Mouse (Mus musculus) Muller cell, postnatal 12 days (primary cell): ENCODE measurements at regions not wholly inside any gene's neighbourhood (a gene's known extent, or its start where the extent isn't known, plus 50 kb on each side); places are given as distances from the start of the nearest gene placed in this dataset.
A peak's percentile ranks its signal among the peaks of the same experiment; 100 is the strongest.
"Not testable (repeated sequence)": the region's sequence is repeated elsewhere in the genome, so short reads cannot be mapped to it uniquely, and the experiment has no call there.

Experiments
- DNase-seq: peaks from one replicate; pipeline ENCODE4 v3.0.0-alpha.2; 2015; ENCODE audit errors: inconsistent ontology term

DNA sequence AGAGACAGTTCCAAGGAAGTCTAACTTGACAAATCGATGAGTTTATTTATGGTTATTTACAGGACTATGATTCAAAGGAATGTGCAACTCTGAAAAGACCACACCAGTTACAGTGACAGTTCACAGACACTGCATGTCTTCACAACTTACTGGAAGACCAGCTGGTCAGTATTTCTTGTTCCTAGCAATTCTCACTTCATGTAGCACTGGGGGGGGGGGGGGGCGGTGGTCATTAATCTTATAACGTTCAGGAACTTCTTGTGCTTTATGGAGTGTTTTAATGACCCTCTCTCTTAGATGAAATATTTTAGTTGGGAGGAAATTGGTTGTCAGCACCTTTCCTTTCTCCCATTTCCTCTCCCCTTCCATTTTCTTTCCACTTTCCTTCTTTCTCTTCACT is 1752.1 kb upstream of the Cntnap5a start:
- no peak for DNase-seq

DNA sequence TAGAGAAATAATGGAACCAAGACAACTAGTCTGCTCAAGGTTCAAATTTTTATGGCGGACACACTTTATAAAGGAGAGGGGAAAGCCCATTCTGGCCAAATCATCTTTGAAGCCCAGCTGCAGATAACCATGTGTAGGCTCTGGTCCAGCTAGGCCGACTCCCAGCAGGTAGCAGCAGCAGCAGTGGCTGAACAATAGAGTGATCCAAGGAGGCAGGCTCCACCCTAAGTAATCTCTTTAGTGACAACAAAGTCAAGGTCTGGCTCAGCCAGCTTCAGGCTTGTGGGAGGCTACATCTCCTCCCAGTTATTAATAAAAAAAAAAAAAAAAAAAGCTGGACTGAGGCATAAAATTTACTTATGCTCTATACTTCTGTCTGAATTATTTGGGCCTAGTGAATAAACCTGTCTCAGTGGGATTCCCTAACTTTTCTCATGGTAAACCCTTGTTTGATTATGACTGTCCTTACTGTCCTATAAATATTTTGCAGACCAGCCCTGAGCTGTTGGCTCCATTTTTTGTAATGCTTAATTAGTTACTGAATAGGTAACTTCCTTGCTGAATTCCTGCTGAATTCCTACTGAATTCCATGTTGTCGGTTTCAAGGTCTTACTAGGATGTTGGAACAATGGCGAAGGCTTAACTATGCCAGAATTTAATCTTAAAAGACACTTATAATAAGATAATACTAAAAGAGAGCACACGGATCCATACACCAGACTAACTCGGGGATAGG is 1726.4 kb upstream of the Cntnap5a start:
- no peak for DNase-seq

DNA sequence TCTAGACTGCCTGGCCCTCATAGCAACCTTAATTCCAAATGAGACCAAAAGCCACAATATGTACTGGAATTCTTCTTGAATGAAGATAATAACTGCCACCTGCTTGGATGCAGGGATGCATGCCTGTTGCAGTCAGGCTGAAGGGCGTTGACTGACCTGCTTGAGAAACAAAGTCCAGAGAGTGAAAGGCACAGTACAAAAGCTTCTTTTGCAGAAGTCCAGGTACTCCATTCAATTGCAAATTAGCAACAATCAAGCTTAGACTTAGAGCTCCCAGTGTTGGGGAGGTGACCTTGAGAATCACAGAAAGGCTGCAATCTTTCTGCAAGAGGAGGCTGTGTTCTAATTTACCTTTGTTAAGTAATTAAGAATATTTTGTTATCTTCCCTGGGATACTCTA is 1725.3 kb upstream of the Cntnap5a start:
- not testable (repeated sequence) for DNase-seq

DNA sequence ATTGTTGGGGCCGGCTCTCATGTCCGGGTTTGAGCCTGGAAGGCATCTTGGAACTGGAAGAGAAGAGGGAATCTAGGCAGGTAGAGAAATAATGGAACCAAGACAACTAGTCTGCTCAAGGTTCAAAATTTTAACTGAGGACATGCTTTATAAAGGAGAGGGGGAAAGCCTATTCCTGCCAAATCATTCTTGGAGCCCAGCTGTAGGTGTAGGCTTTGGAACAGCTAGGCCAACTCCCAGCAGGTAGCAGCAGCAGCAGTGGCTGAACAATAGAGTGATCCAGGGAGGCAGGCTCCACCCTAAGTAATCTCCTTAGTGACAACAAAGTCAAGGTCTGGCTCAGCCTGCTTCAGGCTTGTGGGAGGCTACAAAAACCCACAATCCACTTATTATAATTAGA is 1720.6 kb upstream of the Cntnap5a start:
- DNase-seq, result not testable (repeated sequence)

DNA sequence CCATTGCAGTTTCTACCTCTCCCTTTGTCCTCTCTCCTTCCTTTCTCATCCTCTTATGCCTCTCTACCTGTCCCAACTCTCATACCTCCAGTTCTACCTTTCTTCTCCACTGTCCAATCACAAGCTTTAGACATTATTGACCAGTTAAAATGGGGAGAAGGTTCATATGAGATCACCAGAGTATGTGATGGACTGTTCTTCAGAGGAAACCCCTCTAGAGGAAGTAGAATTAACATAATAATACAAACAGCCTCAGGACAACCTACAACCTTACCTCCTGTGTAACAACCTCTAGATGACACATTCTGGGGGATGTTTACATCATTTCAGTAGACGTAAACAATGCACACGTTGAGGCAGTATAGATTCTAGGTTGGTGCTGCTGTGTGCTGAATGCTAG is 1720.1 kb upstream of the Cntnap5a start:
- no peak for DNase-seq

DNA sequence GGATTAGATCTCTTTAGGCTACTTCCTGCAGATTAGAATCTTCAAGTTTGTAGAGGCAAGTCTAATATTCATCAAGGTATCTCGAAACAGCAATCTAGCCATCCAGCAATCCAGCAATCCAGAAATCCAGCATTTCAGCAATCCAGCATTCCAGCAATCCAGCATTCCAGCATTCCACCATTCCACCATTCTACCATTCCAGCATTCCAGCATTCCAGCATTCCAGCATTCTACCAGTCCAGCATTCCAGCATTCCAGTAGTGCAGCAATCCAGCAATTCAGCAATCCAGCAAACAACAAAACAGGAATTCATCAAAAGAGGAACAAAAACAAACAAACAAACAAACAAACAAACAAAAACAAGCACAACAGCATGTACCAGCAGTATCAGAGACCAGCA is 1713.9 kb upstream of the Cntnap5a start:
- DNase-seq, result peak; percentile 24

DNA sequence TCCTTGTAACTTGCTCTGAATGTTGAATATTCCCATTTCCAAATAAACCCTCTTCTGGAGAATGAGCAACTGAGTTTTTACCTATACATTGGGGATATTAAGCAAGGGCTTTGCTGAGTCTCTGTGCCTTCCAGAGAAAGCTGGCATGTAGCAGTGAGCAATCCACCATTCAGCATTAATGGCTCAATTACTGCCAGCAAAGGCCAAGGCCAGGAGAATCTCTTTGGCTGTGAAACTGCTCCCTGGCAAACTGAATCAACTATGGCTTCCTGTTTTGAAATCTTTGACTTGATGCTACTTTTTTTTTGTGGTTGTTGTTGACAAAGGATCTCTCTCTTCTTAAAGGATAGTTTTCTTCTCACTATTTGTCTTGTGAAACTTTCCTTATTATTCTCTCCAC is 1704.4 kb upstream of the Cntnap5a start:
- no peak for DNase-seq

DNA sequence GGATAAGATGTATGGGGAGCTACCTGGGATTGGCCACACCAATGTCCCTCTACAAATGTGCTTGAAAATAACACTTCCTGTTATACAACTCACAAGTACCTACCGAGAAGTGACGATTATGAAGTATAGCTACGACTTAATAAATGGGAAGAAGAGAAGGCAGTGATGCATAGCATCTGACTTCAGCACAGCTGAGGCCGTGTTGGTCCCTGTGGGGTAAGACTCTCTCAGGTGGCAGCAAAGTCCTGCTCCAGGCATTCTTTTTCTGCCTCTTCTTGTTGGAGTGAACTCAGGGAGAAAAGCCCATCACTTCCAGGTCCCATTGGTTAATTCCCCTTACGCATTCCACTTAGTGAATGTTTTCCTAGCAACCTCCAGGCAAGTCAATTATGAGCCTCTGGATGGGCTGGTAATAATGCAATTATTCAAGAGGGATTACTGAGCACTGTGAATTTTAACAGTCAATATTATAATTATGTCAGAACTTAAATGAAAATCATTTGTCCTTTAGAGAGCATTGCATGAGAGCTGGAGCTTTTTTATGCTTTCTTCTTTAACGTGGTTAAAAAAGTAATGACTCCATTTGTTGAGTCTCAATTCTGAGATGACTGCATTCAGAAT is 1694.8 kb upstream of the Cntnap5a start:
- DNase-seq, result no peak

DNA sequence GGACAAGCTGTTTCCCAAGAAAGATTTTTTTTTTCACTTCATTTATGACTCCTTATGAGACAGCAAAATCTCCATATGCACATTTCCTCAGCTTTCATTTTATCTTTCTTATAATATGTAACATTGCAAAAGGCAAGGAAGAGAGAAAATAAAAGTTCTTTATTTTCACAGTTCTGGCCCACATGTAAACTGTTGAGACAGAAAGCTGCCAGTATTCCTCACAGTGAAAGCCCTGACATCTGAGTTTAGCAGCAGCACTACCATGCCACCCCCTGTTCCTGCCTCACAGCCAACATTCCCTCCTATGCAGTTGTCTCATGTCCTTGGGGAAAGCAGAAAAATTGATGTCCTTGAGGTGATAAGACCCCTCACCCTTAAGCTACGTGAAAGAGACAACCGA is 1692.1 kb upstream of the Cntnap5a start:
- no peak for DNase-seq

DNA sequence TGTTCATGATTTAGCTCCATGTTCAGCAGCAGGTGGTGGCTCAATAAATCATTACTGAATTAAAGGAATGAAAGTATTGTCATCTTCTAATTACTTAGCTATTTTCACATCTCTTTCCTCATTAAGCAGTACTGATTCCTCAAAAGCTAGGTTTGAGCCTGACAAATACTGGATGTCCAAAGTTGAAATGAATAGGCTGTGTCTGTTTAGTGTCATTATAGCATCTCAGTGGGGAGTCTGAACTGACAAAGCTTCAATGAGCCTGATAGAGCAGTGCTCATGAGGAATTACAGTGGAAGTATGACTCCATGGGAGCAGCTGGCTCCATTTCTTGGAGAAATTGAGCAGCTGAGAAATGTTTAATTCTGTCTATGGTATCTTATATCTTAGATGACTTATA is 1646.7 kb upstream of the Cntnap5a start:
- DNase-seq, result peak; percentile 94

DNA sequence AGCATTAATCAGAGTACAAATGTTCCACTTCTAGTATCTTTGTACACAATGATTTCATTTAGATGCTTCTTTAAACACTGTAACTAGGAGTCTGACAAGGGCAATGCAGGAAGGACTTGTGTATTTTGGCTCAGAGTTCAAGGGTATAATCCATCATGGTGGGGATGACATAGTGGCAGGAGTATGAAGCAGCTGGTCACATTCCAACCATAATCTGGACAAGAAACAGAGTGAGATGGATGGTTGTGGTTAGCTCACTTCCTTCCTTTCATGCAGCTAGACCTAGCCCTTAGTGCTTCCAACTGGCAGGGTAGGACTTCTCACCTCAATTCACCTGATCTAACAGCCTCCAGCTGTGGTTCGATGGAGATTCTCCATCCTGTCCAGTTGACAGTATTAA is 1645.2 kb upstream of the Cntnap5a start:
- peak; percentile 92 for DNase-seq

DNA sequence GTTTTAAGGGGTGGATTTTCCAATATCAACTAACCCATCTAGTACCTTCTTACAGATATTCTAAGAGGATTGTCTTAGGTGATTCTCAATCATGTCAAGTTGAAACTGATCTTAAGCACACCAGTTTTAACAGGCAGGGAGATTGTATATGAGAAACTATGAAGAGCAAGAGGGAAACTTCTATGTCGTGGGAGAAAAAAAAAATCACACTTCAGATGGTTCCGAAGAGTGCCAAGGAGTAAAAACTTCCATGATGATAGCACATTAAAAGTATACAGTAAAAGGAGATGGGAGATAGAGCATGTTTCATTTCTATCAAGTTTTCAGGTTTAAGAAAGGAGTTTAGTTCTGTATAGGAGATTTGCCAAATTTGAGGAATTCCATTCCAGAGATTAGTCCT is 1621.5 kb upstream of the Cntnap5a start:
- no peak for DNase-seq

DNA sequence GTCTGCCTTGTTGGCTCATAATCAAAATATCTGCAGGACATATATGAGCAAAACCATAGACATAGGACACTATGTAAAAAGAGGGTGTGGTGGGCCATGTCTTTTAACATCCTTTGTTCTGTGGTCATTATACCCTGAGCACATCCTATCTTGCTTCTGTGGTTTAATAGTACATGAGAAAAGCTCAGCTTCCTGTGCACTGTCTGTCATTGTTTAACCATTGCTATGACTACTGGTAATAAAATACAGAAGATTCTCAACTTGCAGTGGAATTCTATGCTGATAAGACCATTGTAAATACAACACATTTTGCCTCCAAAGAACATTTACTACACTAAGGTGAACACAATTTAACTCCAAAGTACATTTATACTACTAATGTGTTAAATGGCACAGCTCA is 1610.0 kb upstream of the Cntnap5a start:
- no peak for DNase-seq
